Mouse (Mus musculus): ENCODE measurements around the gene Vmn1r1.

Gene Vmn1r1

DNA sequence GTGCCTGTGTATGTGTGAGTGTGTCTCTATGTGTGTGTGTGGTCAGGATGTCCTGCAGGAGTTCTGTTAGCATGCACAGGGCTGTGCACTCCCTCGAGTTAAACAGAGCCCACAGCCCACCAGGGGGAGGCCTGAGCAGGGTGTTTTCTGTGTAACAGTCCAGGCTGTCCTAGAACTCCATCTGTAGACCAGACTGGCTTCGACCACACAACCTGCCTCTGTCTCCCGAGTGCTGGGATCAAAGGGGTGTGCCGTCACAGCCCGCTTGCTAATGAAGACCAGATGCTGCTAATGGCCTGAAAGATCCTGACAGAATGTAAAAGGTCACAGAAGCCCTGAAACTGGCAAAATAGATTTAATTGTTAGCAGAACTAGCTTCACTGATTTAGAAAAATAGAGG lies 18.7 kb downstream of the Vmn1r1 start:
- Histone ChIP-seq H3K4me1 (replicated peaks; ENCODE audit: low read depth, low read length) (peaks cover 21% of the 10 kb centered on the region), H3K36me3 (ENCODE audit: insufficient read depth, low read length) (no peaks in the 10 kb centered on the region), H3K9me3 (ENCODE audit: low read length) (peaks cover 4% of the 10 kb centered on the region; the same call in 1 of the 2 replicates), H3K4me3 (replicated peaks; ENCODE audit: low read length) (no peak overlapping the region), H3K27me3 (ENCODE audit: insufficient read depth, low read length) (0 out of 2 replicates have a peak, but pooled peaks cover 3% of the 10 kb centered on the region)
- no peak for TF ChIP-seq CTCF (conservative IDR thresholded peaks at IDR 0.05; ENCODE audit: low read length)
- no peak for TF ChIP-seq POU5F1 (IDR thresholded peaks at IDR 0.05; ENCODE audit: borderline replicate concordance, low read length)
- no peak for TF ChIP-seq NANOG (IDR thresholded peaks at IDR 0.05; ENCODE audit: borderline replicate concordance, low read length)

GRCm38 (mm10) chr1:182143288-182143687 lies 21.0 kb downstream of the Vmn1r1 start:
- Histone ChIP-seq H3K4me3 (replicated peaks; ENCODE audit: low read length) (no peak overlapping the region), H3K4me1 (replicated peaks; ENCODE audit: low read depth, low read length) (peaks cover 31% of the 10 kb centered on the region), H3K27me3 (ENCODE audit: insufficient read depth, low read length) (peaks cover 14% of the 10 kb centered on the region; the same call in 1 of the 2 replicates), H3K36me3 (ENCODE audit: insufficient read depth, low read length) (no peaks in the 10 kb centered on the region), H3K9me3 (ENCODE audit: low read length) (peaks cover 4% of the 10 kb centered on the region; the same call in 1 of the 2 replicates)
- TF ChIP-seq CTCF (conservative IDR thresholded peaks at IDR 0.05; ENCODE audit: low read length) (peak; percentile 67), NANOG (IDR thresholded peaks at IDR 0.05; ENCODE audit: borderline replicate concordance, low read length) (no peak)

DNA sequence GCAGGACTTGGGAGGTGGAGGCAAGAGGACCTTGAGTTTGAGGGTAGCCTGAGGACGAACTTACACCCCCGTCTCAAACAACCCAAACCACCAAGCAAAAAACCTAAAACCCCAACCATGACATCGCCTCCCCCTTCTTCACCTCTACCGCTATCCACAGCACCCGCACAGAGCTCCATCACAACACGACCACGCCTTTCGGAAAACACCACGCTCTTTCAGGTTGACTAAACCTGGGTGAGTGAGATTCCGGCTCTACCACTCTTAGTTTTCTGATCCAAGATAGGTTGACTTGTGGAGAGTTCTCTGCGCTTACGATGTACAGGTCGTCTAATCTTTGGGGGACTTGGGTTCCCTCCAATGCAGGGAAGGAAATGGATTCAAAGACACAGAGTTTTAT lies 21.6 kb downstream of the Vmn1r1 start:
- TF ChIP-seq POU5F1 (IDR thresholded peaks at IDR 0.05; ENCODE audit: borderline replicate concordance, low read length) (no peak), NANOG (IDR thresholded peaks at IDR 0.05; ENCODE audit: borderline replicate concordance, low read length) (no peak), CTCF (conservative IDR thresholded peaks at IDR 0.05; ENCODE audit: low read length) (no peak)
- H3K9me3 ChIP-seq (ENCODE audit: low read length): peaks cover 4% of the 10 kb centered on the region; the same call in 1 of the 2 replicates
- peaks cover 14% of the 10 kb centered on the region; the same call in 1 of the 2 replicates for H3K27me3 ChIP-seq (ENCODE audit: insufficient read depth, low read length)
- H3K4me3 ChIP-seq (replicated peaks; ENCODE audit: low read length): peak overlapping the region; percentile 17; the same call in 1 of the 2 replicates
- no peaks in the 10 kb centered on the region for H3K36me3 ChIP-seq (ENCODE audit: insufficient read depth, low read length)
- H3K4me1 ChIP-seq (replicated peaks; ENCODE audit: low read depth, low read length): peaks cover 32% of the 10 kb centered on the region

GRCm38 (mm10) chr1:182140370-182140769 lies 23.9 kb downstream of the Vmn1r1 start:
- Histone ChIP-seq H3K4me1 (replicated peaks; ENCODE audit: low read depth, low read length) (peaks cover 43% of the 10 kb centered on the region), H3K36me3 (ENCODE audit: insufficient read depth, low read length) (no peaks in the 10 kb centered on the region), H3K9me3 (ENCODE audit: low read length) (no peaks in the 10 kb centered on the region), H3K27me3 (ENCODE audit: insufficient read depth, low read length) (peaks cover 30% of the 10 kb centered on the region), H3K4me3 (replicated peaks; ENCODE audit: low read length) (peak overlapping the region; percentile 59)
- TF ChIP-seq POU5F1 (IDR thresholded peaks at IDR 0.05; ENCODE audit: borderline replicate concordance, low read length) (no peak), CTCF (conservative IDR thresholded peaks at IDR 0.05; ENCODE audit: low read length) (peak; percentile 98)

GRCm38 (mm10) chr1:182139937-182140336 lies 24.3 kb downstream of the Vmn1r1 start:
- TF ChIP-seq NANOG (IDR thresholded peaks at IDR 0.05; ENCODE audit: borderline replicate concordance, low read length) (no peak), POU5F1 (IDR thresholded peaks at IDR 0.05; ENCODE audit: borderline replicate concordance, low read length) (no peak), CTCF (conservative IDR thresholded peaks at IDR 0.05; ENCODE audit: low read length) (no peak)
- Histone ChIP-seq H3K4me3 (replicated peaks; ENCODE audit: low read length) (peak overlapping the region; percentile 59), H3K27me3 (ENCODE audit: insufficient read depth, low read length) (peaks cover 30% of the 10 kb centered on the region), H3K9me3 (ENCODE audit: low read length) (no peaks in the 10 kb centered on the region), H3K36me3 (ENCODE audit: insufficient read depth, low read length) (no peaks in the 10 kb centered on the region), H3K4me1 (replicated peaks; ENCODE audit: low read depth, low read length) (peaks cover 43% of the 10 kb centered on the region)

- H3K4me1 ChIP-seq (replicated peaks; ENCODE audit: low read depth, low read length): peaks cover 35% of the 10 kb centered on the region
- no peak for TF ChIP-seq NANOG (IDR thresholded peaks at IDR 0.05; ENCODE audit: borderline replicate concordance, low read length)
- no peak for TF ChIP-seq POU5F1 (IDR thresholded peaks at IDR 0.05; ENCODE audit: borderline replicate concordance, low read length)
- TF ChIP-seq CTCF (conservative IDR thresholded peaks at IDR 0.05; ENCODE audit: low read length): peak; percentile 69
- H3K4me3 ChIP-seq (replicated peaks; ENCODE audit: low read length): no peak overlapping the region
- no peaks in the 10 kb centered on the region for H3K9me3 ChIP-seq (ENCODE audit: low read length)
- no peaks in the 10 kb centered on the region for H3K36me3 ChIP-seq (ENCODE audit: insufficient read depth, low read length)
- H3K27me3 ChIP-seq (ENCODE audit: insufficient read depth, low read length): peaks cover 30% of the 10 kb centered on the region
These were observed 26.1 kb downstream of the Vmn1r1 start for GRCm38 (mm10) chr1:182138172-182138571.

- H3K36me3 ChIP-seq (ENCODE audit: insufficient read depth, low read length): peaks cover 3% of the 10 kb centered on the region
- TF ChIP-seq CTCF (conservative IDR thresholded peaks at IDR 0.05; ENCODE audit: low read length) (no peak), NANOG (IDR thresholded peaks at IDR 0.05; ENCODE audit: borderline replicate concordance, low read length) (no peak), POU5F1 (IDR thresholded peaks at IDR 0.05; ENCODE audit: borderline replicate concordance, low read length) (no peak)
These were observed 26.8 kb downstream of the Vmn1r1 start for GRCm38 (mm10) chr1:182137204-182138125.

GRCm38 (mm10) chr1:182130830-182131229 lies 33.5 kb downstream of the Vmn1r1 start:
- Histone ChIP-seq H3K9me3 (ENCODE audit: low read length) (no peaks in the 10 kb centered on the region), H3K36me3 (ENCODE audit: insufficient read depth, low read length) (peaks cover 59% of the 10 kb centered on the region), H3K27me3 (ENCODE audit: insufficient read depth, low read length) (0 out of 2 replicates have a peak, but pooled peaks cover under 1% of the 10 kb centered on the region), H3K4me3 (replicated peaks; ENCODE audit: low read length) (no peak overlapping the region), H3K4me1 (replicated peaks; ENCODE audit: low read depth, low read length) (peaks cover 26% of the 10 kb centered on the region)
- TF ChIP-seq NANOG (IDR thresholded peaks at IDR 0.05; ENCODE audit: borderline replicate concordance, low read length) (no peak), CTCF (conservative IDR thresholded peaks at IDR 0.05; ENCODE audit: low read length) (peak; percentile 92), POU5F1 (IDR thresholded peaks at IDR 0.05; ENCODE audit: borderline replicate concordance, low read length) (no peak)

More at GRCm38 (mm10) chr1:182137204-182138125, 26.8 kb downstream of the Vmn1r1 start:
- Histone ChIP-seq H3K4me1 (replicated peaks; ENCODE audit: low read depth, low read length) (peaks cover 29% of the 10 kb centered on the region), H3K4me3 (replicated peaks; ENCODE audit: low read length) (peak overlapping the region; percentile 51), H3K27me3 (ENCODE audit: insufficient read depth, low read length) (peaks cover 30% of the 10 kb centered on the region), H3K9me3 (ENCODE audit: low read length) (no peaks in the 10 kb centered on the region)

Data from E14TG2a.4 (cell line).